Mouse (Mus musculus): ENCODE measurements at regions not wholly inside any gene's neighbourhood (a gene's known extent, or its start where the extent isn't known, plus 50 kb on each side); places are given as distances from the start of the nearest gene placed in this dataset.
A peak's percentile ranks its signal among the peaks of the same experiment; 100 is the strongest.
"Not testable (repeated sequence)": the region's sequence is repeated elsewhere in the genome, so short reads cannot be mapped to it uniquely, and the experiment has no call there.

DNA sequence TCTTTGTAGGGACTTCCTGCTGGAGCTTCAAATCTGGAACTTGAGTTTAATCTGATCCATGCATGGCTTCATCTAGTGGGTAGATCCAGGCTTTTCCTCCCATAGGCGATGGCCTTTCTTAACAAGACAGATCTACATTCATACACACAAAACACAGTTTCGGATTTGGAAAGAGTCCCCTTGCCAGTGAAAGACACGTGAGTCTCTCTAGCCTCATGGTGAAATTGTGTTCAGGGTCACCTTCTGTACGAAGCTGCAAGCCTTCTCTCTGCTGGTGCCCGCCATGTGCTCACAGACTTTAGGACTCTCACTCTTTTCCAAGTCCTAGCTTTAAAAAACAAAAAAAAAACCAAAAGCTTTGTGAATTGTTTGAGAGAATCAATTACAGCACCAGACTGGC is 51.4 kb upstream of the Dlx2 start:
- no peak for DNase-seq (ENCODE audit: extremely low spot score in 1 of 2, low spot score in 2 of 2)

DNA sequence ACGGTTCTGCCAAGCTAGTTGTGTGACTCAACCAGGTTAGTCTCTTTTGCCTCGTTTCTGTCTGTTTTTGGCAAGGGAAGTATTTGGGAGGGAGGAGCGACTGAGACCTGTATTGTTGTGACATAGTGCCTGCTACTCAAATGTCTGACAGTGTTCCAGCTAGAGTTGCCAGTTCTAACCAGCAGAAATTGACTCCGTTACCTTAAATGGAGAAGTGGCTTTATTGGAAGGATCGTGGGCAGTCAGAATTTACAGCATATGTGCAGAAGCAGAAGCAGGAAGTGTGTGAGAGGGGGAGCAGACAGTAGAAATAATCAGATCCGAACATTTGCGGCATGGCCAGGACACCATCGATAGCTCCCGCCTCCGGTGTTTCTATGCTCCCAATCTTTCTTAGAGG is 51.8 kb upstream of the Dlx2 start:
- intact Hi-C loops (cut with DNase I), result loop anchor here (5.0 to 10.0 kb wide), 2 partner anchors 214 to 356 kb away; no protein-coding TSS in a partner anchor
- DNase-seq (ENCODE audit: extremely low spot score in 1 of 2, low spot score in 2 of 2), result no peak

More for the DNA sequence above, 51.4 kb upstream of the Dlx2 start:
- intact Hi-C loops (cut with DNase I), result loop anchor here (5.0 to 10.0 kb wide), 2 partner anchors 214 to 357 kb away; no protein-coding TSS in a partner anchor

DNA sequence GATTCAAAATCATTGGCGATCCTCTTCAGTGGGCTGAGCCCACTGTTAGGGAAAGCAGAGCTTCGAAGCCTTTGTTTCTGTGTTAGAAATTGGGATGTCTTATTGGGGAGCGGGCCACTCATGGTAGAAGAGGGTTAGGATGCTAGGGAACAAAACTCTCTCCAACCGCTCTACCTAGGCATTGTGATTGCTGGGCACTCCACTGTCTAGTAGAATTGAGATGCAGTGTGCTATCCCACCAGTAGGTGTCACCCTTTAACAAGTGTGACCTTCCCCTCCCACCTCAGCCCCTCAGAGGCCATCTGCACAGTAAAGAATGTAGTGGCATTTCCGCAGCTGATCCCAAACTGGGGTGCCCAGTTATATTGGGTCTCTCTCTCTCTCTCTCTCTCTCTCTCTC is 52.2 kb upstream of the Dlx2 start:
- intact Hi-C loops (cut with DNase I), result loop anchor here (5.0 to 10.0 kb wide), 2 partner anchors 214 to 356 kb away; no protein-coding TSS in a partner anchor
- peak; percentile 77 to 82 for DNase-seq (ENCODE audit: extremely low spot score in 1 of 2, low spot score in 2 of 2)

DNA sequence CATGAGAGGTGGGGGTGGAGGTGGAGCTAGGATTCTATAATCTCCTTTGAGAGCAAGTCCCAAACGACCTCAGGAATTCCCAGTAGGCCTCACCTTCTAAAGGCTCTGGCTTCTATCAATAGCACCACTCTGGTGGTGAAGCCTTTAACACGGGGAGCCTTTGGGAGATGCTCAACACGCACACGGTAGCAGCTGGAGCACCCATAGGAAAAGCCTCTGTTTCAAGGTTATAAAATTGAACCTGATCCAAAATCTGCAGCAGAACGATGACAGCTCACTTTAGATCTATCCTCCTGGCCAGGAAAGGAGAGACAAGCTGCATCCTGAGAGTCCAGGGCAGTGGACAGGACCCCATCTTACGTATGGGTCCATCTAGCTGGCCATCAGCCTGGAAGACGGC is 53.7 kb upstream of the Dlx2 start:
- intact Hi-C loops (cut with DNase I), result no loop called here
- no peak for DNase-seq (ENCODE audit: extremely low spot score in 1 of 2, low spot score in 2 of 2)

DNA sequence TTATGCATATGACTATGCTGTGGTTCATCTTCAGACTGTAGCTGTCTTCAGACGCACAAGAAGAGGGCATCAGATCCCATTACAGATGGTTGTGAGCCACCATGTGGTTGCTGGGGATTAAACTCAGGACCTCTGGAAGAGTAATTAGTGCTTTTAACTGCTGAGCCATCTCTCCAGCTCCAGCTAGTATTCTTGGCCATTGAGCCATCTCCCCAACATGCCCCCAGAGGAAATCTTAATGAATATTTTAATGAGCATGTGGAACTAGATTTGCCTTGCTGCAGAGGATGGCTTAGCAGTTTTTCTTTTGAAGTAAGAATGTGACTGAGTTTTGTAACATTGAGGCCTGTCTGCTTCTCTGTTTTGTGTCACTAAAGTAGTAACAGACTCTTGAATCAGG is 54.4 kb upstream of the Dlx2 start:
- intact Hi-C loops (cut with DNase I), result no loop called here
- no peak for DNase-seq (ENCODE audit: extremely low spot score in 1 of 2, low spot score in 2 of 2)

DNA sequence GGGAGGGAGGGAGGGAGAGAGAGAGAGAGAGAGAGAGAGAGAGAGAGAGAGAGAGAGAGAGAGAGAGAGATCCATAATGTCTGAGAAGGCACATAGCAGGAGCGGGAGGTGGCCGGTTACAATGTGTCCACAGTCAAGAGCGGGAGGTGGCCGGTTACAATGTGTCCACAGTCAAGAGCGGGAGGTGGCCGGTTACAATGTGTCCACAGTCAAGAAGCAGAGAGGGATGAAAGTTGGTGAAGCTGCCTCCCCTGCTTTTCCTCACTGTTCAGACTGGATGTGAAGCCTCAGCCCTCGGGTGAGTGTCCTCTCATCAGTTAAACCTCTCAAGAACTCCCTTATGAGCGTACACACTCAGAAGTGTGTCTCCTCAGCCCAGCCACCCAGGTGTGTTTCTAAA is 57.2 kb upstream of the Dlx2 start:
- DNase-seq (ENCODE audit: extremely low spot score in 1 of 2, low spot score in 2 of 2); intact Hi-C loops (cut with DNase I): not testable (repeated sequence)

DNA sequence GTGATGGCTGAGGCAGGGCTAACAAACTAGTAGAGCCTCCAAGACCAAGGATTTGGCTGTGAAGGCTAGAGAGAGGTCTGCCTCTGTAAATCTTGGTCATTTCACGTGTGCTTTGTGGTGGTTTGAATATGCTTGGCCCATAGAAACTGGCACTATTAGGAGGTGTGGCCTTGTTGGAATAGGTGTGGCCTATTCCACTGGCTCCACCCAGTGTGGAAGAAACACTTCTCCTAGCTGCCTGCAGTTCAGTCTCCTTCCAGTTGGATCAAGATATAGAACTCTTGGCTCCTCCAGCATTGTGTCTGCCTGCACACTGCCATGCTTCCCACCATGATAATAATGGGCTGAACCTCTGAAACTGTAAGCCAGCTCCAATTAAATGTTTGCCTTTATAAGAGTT is 59.1 kb upstream of the Dlx2 start:
- intact Hi-C loops (cut with DNase I), result no loop called here
- DNase-seq (ENCODE audit: extremely low spot score in 1 of 2, low spot score in 2 of 2), result no peak

DNA sequence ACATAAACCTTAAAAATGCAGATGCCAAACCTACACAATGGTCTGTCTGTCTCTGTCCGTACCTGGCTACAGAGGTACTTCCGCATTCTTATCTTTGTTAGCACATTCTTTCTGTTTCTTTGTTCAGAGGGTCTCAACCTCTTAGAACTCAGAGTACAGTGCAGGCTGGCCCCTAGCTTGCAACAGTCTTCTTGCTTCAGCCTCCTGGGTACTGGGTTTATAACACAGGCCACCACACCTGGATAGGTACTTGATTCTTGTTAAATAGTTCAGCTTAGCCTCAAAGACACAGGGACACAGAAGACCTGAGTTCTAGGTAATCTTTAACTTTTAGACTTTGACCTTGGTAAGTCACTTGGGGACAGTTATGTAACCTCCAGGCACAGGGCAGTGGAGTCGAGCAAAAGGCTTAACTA is 60.5 kb upstream of the Dlx2 start:
- no peak for DNase-seq (ENCODE audit: extremely low spot score in 1 of 2, low spot score in 2 of 2)
- intact Hi-C loops (cut with DNase I), result no loop called here

DNA sequence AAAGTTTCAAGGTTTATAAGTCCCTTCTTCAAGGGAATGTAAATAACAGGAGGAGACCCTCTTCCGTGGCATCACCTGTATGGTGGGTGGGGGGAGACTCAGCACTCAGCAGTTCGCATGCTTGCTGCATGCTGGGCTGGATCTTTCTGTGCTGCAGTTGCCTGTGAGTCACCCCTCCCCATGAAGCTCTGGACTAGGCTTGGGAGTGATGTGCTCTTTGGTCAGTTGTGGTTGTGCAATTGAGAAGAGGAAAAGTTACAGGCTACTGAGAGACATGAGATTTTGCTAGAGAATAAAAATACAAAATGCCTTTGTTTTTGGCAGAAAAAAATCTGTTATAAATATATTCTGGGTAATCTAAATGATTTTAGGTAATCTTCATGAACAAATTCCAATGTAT is 66.7 kb upstream of the Dlx2 start:
- intact Hi-C loops (cut with DNase I), result no loop called here
- DNase-seq (ENCODE audit: extremely low spot score in 1 of 2, low spot score in 2 of 2), result no peak

DNA sequence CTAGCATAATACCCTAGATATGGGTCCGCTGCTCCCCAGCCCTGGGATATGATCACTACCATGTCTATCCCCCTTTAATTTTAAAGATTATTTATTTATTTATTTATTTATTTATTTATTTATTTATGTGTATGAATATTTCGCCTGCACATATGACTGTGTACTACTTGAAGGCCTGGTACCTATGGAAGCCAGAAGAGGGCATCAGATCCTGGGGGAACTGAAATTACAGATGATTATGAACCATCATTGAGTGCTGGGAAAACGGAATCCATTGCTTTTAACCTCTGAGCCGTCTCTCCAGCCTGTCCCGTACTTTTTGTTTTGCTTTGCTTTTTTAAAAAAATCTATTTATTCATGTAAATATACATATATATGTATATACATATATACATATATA is 70.0 kb upstream of the Dlx2 start:
- intact Hi-C loops (cut with DNase I), result no loop called here
- DNase-seq (ENCODE audit: extremely low spot score in 1 of 2, low spot score in 2 of 2), result no peak

DNA sequence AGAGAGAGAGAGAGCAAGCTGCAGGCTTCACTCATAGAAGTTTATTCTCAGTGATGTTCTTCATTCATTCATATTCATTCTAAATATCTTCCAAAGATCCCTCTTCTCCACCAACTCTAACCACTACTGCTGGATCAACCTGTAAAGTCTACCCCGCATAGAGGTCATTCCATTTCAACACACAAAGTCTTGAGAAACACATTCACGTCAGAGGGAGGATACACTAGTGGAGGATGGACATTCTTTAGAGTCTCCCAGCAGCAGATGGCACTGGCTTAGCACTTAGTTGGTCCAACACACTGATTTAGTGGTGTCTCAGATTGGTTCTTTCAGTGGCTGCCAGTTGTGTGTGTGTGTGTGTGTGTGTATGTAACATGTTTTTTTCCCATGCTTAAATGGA is 74.9 kb upstream of the Dlx2 start:
- no peak for DNase-seq (ENCODE audit: extremely low spot score in 1 of 2, low spot score in 2 of 2)
- intact Hi-C loops (cut with DNase I), result no loop called here

DNA sequence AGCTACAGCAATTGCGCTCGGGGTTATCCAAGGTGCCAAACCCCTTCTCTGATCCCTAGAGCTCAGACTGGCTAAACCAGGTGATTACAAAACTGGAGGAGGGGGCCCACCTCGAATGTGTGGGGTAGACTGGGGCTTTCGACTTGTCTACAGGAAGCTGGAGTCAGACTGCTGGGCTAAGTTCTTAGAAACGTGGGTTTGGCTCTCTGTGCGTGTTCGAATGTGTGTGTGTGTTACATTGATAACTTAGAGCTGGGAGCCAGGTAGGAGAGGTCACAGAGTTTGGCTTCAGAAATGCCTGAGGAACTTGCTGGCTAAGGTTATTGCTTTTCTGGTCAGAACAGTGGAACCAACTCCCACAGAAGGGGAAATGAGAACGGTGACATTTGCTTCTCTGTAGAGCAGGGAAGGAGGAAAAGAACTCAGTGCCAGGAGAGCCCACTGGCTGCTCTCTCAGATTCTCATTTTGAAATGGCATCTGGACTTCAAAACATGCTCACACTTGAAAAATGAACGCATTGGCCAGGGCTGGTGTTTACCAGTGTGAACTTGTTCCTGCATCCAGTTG is 76.1 kb upstream of the Dlx2 start:
- intact Hi-C loops (cut with DNase I), result no loop called here
- no peak for DNase-seq (ENCODE audit: extremely low spot score in 1 of 2, low spot score in 2 of 2)

DNA sequence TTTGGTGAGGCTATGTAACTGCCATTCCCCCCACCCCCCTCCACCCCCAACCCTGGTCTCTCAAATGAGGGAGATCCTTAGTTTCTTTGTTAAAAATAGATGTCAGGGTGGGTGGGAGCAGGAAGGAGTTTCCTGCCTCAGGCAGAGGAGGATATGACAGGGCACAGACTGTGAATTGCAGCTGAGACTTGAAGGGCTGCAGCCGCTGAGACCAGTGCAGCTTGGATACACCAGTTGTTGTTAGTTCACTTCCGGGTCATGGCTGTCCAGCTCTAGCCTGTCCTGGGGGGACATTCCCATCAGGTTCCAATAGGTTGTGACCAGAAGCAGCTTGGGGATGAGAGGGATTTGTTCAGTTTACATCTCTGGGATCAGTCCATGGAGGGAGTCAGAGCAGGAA is 76.6 kb upstream of the Dlx2 start:
- DNase-seq (ENCODE audit: extremely low spot score in 1 of 2, low spot score in 2 of 2), result no peak
- intact Hi-C loops (cut with DNase I), result no loop called here

DNA sequence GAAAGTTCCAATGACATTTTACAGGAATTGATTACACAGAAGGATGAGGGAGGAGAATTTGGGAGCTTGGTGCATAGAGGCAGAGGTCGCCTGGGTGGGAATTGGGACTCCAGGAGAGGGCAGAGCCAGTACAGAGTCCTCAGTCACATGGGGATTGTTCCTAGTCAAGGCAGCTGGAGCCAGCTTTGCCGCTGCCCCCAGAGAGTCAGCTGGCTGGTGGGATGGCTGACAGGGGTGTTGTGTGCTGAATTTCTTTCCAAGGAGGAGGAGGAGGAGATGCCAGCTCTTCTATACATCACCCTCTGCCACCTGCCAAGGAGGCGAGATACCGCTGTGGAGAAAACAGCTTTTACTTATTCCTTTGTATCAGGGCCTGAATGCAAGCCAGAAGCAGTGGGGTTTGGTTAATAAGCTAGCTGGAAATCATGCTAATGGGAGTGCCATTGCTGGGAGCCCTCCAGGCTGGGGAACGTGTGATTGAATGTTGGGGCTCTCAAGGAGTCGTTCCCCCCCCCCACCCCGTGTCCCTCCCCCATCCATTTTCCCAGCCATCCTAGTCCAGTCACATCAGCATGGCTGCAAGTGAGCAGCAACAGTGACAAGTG is 78.8 kb upstream of the Dlx2 start:
- intact Hi-C loops (cut with DNase I), result no loop called here
- peak in 1 of 2 experiments; percentile 11 for DNase-seq (ENCODE audit: extremely low spot score in 1 of 2, low spot score in 2 of 2)

DNA sequence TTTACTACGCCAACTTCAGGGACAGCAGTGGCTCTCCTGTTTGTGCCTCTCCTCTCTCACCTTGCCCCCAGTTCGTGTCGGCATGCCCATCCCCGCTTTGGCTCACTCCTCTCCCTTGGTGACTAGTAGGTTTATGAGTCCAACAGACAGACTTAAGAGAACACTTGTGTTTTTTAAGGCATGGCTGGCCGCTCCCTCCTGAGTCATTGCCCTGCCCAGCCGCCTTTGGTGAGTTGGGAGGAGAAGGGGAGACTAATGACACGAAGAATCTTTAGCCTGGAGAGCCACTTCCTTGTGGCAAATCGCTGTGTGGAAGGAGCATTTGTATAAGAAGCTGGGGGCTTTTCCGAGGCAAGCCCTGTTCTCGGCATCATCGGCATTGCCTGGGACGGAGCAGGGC is 79.8 kb upstream of the Dlx2 start:
- no peak for DNase-seq (ENCODE audit: extremely low spot score in 1 of 2, low spot score in 2 of 2)
- intact Hi-C loops (cut with DNase I), result no loop called here

DNA sequence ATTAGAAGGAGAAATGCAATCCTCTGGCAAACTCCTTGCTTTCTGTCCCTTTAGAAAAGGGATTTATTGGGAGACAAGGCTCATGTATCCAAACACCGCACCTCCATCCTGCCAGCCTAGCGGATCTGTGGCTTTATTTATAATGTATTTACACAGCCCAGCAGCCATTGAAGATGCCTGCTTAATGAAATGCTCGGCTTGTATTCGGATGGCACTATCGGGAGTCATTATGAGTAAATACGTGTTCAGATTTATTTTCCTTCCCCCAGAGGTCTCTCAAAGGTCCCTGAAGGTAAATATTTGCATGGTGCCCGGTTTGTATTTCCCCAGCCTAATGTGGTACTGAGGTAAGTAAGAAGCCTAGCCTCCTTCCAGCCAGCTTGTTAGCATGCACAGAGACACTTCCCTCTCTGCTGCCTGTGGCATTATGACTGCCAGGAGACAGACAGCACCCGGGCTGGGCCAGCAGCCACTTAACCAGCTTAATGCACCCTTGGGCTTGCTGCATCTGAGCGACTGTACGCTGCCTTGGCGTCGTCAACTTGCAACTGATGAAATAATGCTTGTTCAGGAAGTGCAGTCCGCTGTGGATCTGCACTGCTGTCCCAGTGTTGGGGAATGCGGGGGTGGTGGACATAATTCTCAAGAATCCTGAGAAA is 80.7 kb upstream of the Dlx2 start:
- intact Hi-C loops (cut with DNase I), result no loop called here
- DNase-seq (ENCODE audit: extremely low spot score in 1 of 2, low spot score in 2 of 2), result peak in 1 of 2 experiments; percentile 40

DNA sequence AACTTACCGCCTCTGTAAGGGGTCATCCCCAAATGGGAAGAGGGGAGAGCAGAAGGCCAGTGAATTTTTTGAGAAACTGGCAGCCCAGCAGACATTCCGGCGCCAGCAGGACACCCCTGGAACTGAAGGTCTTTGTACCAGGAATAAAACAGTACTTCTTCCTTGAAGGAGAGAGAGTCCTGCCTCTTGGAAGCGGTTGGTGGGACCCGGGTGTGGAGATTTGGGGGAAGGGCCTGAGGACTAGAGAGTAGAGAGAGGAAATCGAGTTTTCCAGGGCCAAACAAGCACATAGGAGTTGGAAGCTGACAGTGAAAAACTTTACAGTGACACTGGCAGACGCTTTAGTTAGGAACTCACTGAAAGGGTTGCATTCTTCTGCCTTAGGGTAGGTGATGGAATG is 82.3 kb upstream of the Dlx2 start:
- DNase-seq (ENCODE audit: extremely low spot score in 1 of 2, low spot score in 2 of 2), result peak in 1 of 2 experiments; percentile 31
- intact Hi-C loops (cut with DNase I), result no loop called here

DNA sequence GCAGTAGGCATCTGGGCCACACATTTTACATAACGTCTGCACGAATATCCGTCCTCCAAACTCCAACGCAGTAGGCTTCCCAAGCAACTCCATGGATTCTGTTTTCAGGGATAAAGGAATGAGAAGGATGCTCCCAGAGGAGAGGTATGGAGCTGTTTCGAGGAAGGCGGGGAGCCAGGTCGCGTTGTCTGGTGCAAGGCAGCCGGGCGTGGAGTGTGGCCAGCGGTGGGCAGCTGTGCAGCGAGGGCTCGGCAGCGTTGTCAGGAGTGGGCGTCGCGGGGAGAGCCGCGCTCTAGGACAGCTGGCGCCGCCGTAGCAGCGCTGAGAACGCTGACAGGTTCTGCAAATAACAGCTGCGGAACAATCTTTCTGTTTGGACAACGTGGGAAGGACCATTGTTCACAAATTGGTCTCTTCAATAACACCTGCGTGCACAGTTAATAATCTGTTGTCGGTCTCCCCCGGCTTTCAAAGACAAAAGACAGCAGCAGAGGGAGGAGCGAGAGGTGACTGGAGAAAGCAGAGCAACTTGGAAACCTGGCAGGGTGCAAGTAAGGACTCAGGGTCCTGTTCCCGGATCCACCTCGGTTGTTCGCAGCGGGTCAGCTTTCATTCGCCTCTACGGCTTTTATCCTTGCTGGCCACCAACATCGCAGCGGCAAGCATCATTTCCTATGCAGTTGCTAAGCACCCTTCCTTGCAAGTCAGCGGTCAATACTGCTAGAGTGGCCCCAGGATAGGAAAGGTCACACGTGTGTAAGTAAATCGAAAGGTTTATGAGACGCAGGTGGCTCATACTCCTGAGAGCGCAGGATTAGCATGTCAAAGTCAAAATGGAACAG is 83.0 kb upstream of the Dlx2 start:
- peak; percentile 23 to 72 for DNase-seq (ENCODE audit: extremely low spot score in 1 of 2, low spot score in 2 of 2)
- intact Hi-C loops (cut with DNase I), result no loop called here

DNA sequence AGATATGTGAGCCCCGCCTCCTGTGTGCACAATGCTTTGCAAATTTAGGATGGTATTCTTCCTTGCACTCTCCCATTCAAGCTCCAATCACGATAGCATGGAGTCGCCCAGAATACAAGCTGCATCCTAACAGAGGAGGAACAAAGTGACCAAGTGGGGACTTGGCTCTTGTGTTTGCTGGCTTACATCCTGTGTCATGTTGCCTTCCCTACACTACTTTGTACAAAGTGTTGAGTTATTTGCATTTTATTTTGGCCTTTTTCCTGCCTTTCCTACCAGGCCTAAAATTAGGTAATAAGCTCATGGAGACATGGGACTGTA is 83.5 kb upstream of the Dlx2 start:
- DNase-seq (ENCODE audit: extremely low spot score in 1 of 2, low spot score in 2 of 2), result no peak
- intact Hi-C loops (cut with DNase I), result no loop called here

DNA sequence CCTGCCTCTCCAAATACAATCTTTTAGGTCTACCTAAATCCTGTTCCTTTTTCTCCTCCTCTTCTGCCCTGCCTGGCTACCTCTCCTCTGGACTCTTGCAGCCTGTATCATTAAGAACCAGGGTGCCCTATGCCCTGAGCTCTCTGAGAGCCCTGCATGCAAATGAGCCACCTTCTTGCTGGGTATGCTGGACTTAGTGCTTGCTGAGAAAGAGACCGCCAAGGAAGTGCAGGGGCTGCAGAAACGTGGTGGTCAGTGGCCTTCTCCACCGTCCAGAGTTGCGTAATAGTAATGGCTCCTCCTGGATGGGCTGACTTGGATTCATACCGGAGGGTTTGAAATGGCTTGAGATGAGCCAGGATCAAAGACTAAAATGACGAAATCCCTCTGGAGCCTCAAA is 86.9 kb upstream of the Dlx2 start:
- DNase-seq (ENCODE audit: extremely low spot score in 1 of 2, low spot score in 2 of 2), result no peak

More for the DNA sequence above, 86.9 kb upstream of the Dlx2 start:
- intact Hi-C loops (cut with DNase I), result no loop called here

All from left cerebral cortex, postnatal 10 days (tissue).